Mouse (Mus musculus) testis, adult 2 months (tissue): ENCODE measurements around the gene Tas2r119. TPM values are rescaled to one million over a fixed set of nuclear protein-coding genes. Genes with fewer than 3 reads are reported as not detected.

Experiments
- H3K27ac ChIP-seq: fragments of 200-500 bp; 2 replicates; pipeline ENCODE4 v1.5.1; 2012; ENCODE audit warnings: low read depth, low read length; ENCODE audit not compliant: control insufficient read depth, insufficient read depth
- H3K27me3 ChIP-seq: fragments of 200-500 bp; 2 replicates; pipeline ENCODE4 v1.6.1; 2012; ENCODE audit warnings: mild to moderate bottlenecking, low read length, moderate library complexity; ENCODE audit not compliant: control insufficient read depth, insufficient read depth
- H3K36me3 ChIP-seq: fragments of 200-500 bp; 2 replicates; pipeline ENCODE4 v1.6.1; 2012; ENCODE audit warnings: mild to moderate bottlenecking, low read length; ENCODE audit not compliant: control insufficient read depth, insufficient read depth
- H3K4me1 ChIP-seq: fragments of 200-500 bp; 2 replicates; pipeline ENCODE4 v1.6.1; 2012; ENCODE audit warnings: low read length; ENCODE audit not compliant: control insufficient read depth, insufficient read depth
- H3K4me3 ChIP-seq: fragments of 200-500 bp; 2 replicates; pipeline ENCODE4 v1.5.1; 2012; ENCODE audit warnings: low read depth, mild to moderate bottlenecking, low read length, moderate library complexity, mixed read lengths; ENCODE audit not compliant: control insufficient read depth
- CTCF ChIP-seq: fragments of 200-500 bp; IDR thresholded peaks from 2 replicates; pipeline ENCODE4 v1.5.1; 2012; ENCODE audit warnings: low read depth, mild to moderate bottlenecking, inconsistent platforms, low read length, moderate library complexity; ENCODE audit not compliant: control insufficient read depth, insufficient read depth, insufficient replicate concordance
- POLR2A ChIP-seq: fragments of 200-500 bp; IDR thresholded peaks from 2 replicates; pipeline ENCODE4 v1.6.1; 2012; ENCODE audit warnings: low read depth, mild to moderate bottlenecking, inconsistent platforms, low read length, moderate library complexity; ENCODE audit not compliant: control insufficient read depth
- polyA plus RNA-seq: library from polyadenylated mRNA; depleted of rRNA; stranded (reverse); fragments of >200 nt; gene quantifications from 2 replicates; pipeline ENCODE4 v1.2.3, GENCODE M21; 2012; rRNA removed

Gene Tas2r119
- not detected in 2 replicates for polyA plus RNA-seq

GRCm38 (mm10) chr15:32176989-32177388 lies at the start of gene Tas2r119:
Tas2r119 (plus strand) TSS chr15:32177289.
- Histone ChIP-seq H3K4me3 (no peak within 1 kb of the TSS), H3K36me3 (no peaks in the 10 kb centered on the region), H3K27me3 (no peaks in the 10 kb centered on the region), H3K4me1 (no peaks in the 10 kb centered on the region), H3K27ac (no peak within 1 kb of the TSS)
- no peak for TF ChIP-seq POLR2A
- TF ChIP-seq CTCF = no peak

- Histone ChIP-seq H3K36me3 (no peaks in the 10 kb centered on the region), H3K27me3 (no peaks in the 10 kb centered on the region), H3K27ac (no peak overlapping the region), H3K4me3 (no peak overlapping the region), H3K4me1 (no peaks in the 10 kb centered on the region)
- TF ChIP-seq CTCF (no peak), POLR2A (no peak)
These were observed 44.8 kb upstream of the Tas2r119 start for GRCm38 (mm10) chr15:32132315-32132714.

GRCm38 (mm10) chr15:32141657-32142056 lies 35.4 kb upstream of the Tas2r119 start:
- H3K27me3 ChIP-seq = no peaks in the 10 kb centered on the region
- no peaks in the 10 kb centered on the region for H3K4me1 ChIP-seq
- no peaks in the 10 kb centered on the region for H3K36me3 ChIP-seq
- no peak overlapping the region for H3K4me3 ChIP-seq
- H3K27ac ChIP-seq = no peak overlapping the region
- TF ChIP-seq CTCF (no peak), POLR2A (no peak)

- H3K4me3 ChIP-seq = no peak overlapping the region
- H3K27ac ChIP-seq = no peak overlapping the region
- no peaks in the 10 kb centered on the region for H3K36me3 ChIP-seq
- TF ChIP-seq POLR2A = no peak
- no peak for TF ChIP-seq CTCF
- H3K4me1 ChIP-seq = no peaks in the 10 kb centered on the region
- H3K27me3 ChIP-seq = no peaks in the 10 kb centered on the region
These were observed 32.8 kb upstream of the Tas2r119 start for GRCm38 (mm10) chr15:32144269-32144668.

- no peak overlapping the region for H3K27ac ChIP-seq
- H3K4me3 ChIP-seq = no peak overlapping the region
- H3K36me3 ChIP-seq = no peaks in the 10 kb centered on the region
- no peaks in the 10 kb centered on the region for H3K27me3 ChIP-seq
- no peaks in the 10 kb centered on the region for H3K4me1 ChIP-seq
- no peak for TF ChIP-seq CTCF
- no peak for TF ChIP-seq POLR2A
These were observed 23.7 kb upstream of the Tas2r119 start for GRCm38 (mm10) chr15:32153404-32153803.

- Histone ChIP-seq H3K4me3 (no peak overlapping the region), H3K27me3 (no peaks in the 10 kb centered on the region), H3K4me1 (no peaks in the 10 kb centered on the region), H3K27ac (no peak overlapping the region), H3K36me3 (no peaks in the 10 kb centered on the region)
- TF ChIP-seq POLR2A (no peak), CTCF (no peak)
These were observed 23.1 kb upstream of the Tas2r119 start for GRCm38 (mm10) chr15:32153857-32154449.

- no peak overlapping the region for H3K4me3 ChIP-seq
- no peaks in the 10 kb centered on the region for H3K4me1 ChIP-seq
- TF ChIP-seq POLR2A (no peak), CTCF (no peak)
- no peaks in the 10 kb centered on the region for H3K27me3 ChIP-seq
- H3K27ac ChIP-seq = no peak overlapping the region
- no peaks in the 10 kb centered on the region for H3K36me3 ChIP-seq
These were observed 21.0 kb upstream of the Tas2r119 start for GRCm38 (mm10) chr15:32156126-32156525.

- Histone ChIP-seq H3K4me3 (no peak overlapping the region), H3K27ac (no peak overlapping the region), H3K4me1 (no peaks in the 10 kb centered on the region), H3K36me3 (no peaks in the 10 kb centered on the region), H3K27me3 (no peaks in the 10 kb centered on the region)
- TF ChIP-seq CTCF (no peak), POLR2A (no peak)
These were observed 16.8 kb upstream of the Tas2r119 start for GRCm38 (mm10) chr15:32160281-32160680.
